Mouse (Mus musculus): ENCODE measurements around the gene Tacr1.
A peak's percentile ranks its signal among the peaks of the same experiment; 100 is the strongest.
"Not testable (repeated sequence)": the region's sequence is repeated elsewhere in the genome, so short reads cannot be mapped to it uniquely, and the experiment has no call there.

Gene Tacr1

DNA sequence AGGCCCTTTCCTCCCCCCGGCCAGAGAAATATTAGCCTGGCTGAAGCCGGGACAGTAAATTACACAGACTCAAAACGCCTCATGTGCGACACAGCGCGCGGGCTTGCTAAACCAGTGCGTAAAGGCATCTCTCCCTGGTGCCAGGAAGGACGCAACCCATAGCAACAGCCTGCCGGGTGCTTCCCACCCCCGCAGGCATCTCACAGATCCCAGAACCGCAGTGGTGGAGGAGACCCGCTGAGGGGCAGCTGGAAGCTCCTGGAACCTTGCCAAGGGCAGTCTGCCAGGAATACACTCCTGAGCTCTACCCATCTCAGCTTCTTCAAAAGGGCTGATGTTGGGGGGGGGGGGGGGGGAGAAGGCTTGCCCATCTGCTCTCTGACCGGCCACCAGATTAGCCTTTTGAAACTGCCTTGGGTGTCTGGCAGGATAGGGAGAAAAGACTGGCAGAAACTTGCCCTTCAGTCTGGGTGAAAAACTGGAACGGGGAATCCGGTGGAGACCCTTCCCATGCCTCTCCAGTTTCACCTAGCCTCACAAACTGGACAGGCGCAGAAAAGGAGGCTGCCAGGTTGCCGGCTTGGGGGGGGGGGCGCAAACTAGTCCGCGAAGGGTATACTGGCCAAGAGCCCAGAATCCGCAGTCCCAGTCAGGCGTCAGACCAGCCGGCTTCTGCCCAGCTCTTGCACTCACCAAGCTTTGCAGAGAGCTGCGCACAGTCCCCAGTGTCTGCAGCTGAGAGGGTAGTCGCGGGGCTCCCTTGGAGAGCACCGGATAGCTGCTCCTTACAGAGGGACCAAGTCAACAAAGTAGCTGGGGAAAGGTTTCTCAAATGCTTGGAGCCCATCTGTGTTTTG lies at the start of gene Tacr1:
Gene Tacr1 (plus strand): TSS at position 740 of the 857 bp plus-strand sequence.
- no peak for DNase-seq

DNA sequence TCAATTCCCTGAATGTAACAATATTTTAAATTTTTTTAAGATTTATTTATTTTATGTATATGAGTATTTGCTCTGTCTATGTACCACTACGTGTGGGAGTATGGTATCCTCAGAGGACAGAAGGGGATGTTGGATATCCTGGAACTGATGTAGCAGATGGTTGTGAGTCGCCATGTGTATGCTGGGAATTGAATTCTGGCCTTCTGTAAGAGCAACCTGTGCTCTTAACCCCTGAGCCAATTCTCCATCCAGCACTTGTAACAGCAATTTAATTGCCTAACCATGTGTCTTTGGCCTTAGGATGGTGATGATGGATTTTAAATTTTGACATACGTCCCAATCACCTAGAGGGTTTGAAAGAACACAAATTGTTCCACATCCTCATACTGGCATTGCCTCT lies 26.0 kb upstream of the Tacr1 start:
- no peak for DNase-seq

DNA sequence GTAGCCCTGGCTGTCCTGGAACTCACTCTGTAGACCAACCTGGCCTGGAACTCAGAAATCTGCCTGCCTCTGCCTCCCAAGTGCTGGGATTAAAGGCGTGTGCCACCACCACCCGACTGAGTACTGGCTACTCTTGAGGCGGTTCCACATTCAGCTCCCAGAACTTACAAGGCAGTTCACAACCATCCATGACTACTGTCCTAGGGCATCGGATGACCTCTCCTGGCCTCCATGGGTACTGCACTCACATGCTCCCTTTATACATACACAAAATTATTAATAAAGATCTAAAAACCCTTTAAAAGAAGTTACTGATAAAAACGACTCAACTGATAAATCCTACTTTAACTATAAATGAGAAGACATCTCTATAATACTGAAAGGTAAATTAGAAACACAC lies 18.6 kb upstream of the Tacr1 start:
- DNase-seq, result no peak

DNA sequence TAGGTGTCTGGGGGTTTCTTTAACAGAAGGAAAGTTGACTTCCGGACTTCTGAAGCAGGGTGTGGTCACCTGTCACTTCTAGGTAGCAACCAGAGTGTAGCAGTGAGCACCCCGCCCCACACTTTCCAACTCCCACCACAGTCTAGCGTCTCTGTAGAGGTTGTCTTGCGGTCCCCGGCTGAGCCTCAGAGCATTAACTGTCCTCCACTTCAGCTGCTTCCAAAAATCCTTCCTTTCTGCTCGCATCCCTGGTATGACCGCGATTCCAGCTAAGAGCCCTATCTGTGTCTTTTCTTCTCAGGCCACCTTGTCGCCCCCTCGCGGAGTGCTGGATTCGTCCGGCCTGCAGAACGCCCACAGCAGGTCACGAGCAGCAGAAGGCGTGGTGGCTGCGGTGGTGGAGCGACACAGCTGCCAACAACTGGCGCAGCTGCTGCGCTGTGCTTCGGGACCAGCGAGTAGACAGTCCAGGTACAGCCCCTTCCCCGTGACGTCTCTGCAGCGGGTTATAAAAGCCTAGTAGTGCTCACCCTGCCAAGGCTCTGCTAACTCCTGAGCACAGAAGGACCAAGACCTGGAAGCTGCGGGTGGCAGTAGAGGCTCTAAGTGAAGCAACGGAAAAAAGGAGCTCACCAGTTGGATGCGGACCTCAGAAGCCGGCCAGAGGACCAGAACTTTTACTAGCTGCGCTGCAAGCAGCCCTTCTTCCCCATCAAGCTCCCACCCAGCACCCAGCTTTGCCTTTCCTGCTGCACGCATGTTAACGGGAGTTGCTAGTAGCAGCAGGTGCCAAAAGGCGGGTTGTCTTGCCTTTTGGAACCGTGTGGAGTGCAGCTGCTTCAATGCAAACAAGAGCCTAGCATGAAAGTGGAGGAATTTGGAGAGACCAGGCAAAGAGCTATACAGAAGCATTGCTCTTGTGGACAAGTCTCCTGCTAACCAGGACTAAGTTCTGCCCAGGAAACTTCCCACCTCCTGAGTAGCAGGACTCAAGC lies 664 bp downstream of the Tacr1 start:
- peak; percentile 37 for DNase-seq

DNA sequence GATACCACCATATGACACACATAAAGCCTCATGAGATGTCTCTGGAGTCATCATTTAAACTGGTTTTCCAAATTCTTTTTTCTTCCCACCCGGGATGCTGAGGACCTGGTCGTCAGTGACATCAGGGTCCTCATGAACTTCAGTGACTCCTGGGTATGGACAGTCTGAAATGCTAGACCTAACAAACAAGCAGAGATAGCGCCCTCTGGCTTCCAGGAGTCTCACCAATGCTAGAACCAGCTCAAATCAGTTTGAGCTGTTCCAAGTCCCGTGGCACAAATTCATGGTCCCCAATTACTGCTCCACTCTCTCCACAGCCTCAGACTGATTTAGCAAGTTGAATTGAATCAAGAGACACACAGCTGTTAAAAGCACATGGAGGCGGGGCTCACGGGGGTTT lies 16.2 kb downstream of the Tacr1 start:
- peak; percentile 6 for DNase-seq

DNA sequence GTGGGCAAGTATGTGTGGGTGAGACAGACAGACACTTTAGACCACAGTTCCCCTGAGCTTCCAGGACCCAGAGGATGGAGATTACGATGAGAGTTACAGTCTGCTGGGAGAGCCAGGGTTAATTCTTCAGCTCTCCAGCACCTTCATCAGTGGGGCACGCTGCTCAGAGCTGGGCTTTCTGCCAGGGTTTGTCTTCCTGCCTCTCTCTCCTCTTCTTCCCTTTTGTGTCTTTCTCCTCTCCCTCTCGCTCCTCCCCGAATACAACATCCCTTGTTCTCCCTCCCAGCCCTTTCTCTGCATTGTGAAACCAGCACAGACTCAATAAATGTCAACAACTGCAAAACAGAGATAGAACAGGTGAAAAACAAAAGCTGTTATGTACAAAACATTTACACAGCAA lies 18.1 kb downstream of the Tacr1 start:
- DNase-seq, result no peak

DNA sequence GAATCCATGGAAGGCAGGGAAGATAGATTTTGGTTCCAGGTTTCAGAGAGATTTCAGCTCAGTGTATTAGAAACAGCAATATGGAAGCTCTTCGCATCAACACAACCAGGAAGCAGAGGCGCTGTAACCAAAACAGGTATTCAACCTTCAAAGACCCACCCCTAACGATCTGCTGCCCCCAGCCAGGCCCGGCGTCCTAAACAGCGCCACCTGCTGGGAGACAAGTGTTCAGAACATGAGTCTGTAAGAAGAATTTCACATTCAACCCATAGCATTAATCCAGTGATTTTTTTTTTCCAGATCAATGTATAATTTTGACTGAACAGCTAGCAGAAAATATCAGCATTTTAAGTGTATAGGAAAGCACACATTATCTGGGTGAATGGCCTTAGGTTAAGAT lies 26.8 kb downstream of the Tacr1 start:
- DNase-seq, result no peak

DNA sequence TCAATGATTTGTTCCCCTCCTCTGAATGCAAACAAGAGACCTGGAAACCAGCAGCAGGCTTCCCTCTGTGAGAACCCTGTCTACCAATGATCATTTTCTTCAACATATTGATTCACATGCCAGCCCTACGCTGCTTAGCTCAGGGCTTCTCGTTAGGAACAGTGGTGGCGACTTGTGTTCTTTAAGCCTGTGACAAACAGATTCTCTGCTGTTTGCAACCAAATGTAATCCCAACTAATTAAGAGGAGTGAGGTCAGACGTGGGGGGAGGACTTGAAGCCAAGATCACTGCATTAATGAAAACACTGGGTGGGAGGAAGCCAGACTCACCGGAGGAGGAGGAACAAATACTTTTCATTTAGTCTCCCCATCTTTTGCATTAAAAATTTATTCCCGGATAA lies 27.6 kb downstream of the Tacr1 start:
- DNase-seq, result no peak

DNA sequence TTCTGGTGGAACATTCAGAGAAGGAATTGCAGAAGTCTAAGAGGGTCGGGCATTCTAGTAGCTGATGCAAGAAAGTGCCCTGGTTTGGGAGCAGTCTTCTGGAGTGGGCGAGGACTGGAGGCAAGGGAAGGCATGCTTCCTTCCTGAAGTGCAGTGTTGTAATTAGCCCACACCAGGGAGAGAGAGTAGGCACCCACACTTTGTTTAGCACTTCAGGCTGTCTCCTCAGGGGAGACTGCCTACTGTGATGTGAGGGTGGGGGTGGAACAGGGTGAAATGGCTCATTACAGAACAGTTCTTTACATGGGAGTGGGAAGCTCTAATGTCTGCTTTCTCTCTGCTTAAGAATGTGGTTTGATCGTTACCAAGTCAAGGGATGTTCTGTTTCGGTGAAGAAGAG lies 35.0 kb downstream of the Tacr1 start:
- DNase-seq, result no peak

DNA sequence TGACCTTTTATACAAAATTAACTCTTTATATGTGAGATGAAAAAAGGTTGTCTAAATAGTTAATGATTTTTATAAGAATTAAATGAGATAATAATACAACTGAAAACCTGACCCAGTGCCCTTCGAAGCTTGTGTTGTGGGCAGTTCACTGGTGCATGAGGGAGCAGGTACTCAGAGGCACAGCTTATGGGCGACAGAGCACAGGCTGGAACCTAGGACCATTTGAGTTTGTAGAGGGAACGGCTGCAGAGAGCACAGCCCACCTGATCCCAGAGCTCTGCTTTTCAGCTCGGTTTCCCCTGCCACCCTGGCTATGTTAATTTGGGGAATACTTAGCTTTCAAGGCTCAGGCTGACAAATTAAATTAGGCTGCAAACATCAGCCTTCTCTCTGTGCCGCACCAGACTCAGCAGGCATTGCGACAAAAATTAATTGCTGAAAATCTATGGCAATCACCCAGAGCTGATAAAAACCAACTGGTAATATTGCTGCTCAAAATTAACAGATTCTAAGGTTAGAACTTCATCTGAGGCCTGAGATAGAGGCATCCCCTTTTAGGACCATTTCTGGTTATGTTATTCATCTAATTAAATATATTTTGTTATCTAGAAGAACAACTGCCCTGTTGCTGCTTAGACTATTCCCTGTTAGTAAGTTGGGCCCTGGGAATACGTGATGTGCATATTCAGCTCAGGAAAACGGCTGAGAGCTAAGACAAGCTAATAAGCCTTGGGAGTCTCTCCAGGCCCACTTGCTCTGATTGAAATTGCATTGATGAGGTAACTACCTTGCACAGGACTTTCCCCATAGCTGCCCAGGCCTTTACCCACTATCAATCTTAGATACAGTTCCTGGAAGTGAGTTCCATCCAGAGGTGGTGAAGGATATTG lies 50.3 kb downstream of the Tacr1 start:
- DNase-seq, result not testable (repeated sequence)

DNA sequence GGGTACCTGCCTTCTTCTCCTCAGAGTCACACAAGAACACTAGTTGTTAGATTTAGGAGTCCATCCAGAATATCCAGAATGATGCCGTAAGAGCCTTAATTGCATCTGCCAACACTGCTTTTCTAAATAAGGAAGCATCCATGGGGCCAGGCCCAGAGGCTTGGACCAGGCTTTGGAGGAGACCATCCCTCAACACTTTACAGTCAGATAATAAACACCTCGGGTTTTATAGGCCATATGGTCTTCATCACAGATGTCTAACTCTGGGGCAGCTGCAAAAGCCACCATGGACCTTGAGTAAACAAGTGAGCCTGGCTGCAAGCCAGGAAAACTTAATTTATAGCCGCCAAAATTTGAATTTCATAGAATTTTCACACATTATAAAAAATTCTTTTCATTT lies 53.1 kb downstream of the Tacr1 start:
- no peak for DNase-seq

DNA sequence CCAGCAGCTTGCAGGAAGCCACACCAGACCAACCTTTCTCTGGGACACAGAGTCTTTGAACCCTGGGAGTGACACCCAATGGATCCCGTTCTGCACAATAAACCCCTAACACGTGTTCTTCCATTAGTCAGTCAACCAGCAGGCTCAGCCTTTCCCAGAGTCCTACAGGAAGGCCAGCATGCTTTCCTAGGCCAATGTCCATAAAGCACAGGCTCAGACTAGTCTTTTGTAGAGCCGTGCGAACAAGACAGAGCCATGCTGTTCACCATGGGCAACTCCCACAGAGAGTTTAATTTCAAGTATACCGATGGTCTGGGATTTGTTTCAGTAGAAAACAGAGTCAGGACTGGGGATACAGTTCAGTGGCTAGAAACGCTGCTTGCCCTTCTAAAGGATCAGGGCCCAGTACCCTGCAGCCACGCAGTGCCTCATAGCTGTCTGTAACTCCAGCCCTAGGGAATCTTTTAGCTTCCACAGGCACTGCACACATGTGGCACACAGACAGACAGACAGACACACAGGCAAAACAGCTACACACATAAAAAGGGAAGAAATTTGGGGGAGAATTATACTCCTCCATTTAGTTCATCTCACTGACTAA lies 55.1 kb downstream of the Tacr1 start:
- DNase-seq, result no peak

DNA sequence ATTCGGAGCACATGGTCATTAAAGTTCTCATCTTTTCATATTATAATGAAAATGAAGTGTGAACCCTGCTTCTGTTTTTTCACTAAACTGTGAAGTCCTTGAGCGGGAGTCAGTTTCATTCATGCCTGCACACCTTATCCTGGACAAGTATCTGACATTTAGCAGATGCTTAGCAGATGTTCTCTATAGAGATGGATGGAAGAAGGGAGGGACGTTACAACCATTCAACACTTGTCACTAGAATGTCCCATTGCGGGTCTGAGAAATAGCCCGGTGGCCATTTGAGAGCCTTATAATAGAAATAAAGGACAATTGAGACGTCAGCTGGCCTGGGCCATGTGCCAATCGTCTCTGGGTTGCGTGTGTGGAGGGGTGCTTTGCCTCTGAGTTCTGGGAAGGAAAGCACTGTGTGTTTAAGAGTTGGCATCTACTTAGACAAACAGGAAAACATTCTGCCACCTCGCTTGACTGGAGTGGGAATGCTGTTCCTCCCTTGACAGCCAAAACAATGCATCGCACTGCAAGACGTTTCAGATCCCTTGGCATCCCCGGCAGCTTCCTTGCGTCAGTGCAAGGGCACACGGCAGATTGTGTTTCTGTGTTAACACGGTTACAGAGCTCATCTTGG lies 56.7 kb downstream of the Tacr1 start:
- DNase-seq, result no peak

DNA sequence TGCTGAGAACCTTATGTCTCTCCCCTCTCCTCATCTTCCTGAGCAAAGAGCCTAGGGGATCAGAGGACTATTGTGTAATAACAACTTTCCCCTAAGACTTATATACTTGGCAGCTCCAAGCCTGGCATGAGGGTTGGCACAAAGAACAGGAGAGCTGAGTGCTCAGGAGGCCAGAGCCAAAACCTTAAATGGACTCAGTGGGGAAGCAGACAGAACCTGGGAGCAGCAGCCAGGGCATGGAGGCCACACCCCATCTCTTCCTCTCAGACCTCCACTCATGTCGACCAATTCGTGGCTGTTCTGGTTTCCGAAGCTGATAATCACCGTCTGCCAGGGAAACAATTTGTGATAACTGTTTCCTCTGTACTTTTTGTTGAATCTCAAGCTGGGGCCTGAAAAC lies 61.0 kb downstream of the Tacr1 start:
- peak; percentile 13 for DNase-seq

DNA sequence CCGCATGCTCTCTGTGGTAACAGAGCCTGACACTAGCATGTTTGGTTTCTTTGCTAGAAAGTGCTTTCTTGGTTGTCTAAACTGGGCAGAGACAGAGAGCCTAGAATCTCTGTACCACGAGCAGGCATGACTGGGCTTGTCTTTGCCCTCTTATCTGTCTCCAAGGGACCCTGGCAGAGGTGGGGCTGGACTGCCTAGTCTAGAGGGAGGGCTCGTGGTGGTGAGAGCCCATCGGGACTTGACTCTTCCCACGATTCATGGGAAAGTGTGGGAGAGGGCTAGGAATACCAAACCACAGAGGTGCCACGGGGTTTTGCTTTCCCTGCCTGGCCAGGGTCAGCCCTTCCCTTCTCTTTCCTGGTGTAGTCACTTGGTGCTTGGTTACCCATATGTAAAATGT lies 72.3 kb downstream of the Tacr1 start:
- DNase-seq, result peak; percentile 2

DNA sequence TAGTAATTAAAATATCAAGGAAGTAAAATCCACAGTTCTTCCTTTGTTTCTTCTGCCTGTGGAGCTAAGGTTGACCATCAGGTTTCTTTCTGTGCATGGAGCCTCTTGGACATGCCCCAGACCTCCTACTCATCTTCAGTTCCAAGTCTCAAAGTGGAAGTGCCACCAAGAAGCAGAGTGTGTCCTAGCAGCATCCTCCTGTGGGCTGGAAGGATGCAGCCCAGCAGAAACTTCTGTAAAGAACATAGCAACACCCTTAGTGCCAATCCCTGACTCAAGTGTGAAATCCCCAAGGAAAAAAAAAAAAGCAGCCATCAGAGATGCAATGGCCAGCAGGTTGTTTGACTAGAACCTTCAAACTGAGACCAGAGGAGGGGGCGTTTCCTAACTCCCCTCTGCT lies 81.7 kb downstream of the Tacr1 start:
- no peak for DNase-seq

DNA sequence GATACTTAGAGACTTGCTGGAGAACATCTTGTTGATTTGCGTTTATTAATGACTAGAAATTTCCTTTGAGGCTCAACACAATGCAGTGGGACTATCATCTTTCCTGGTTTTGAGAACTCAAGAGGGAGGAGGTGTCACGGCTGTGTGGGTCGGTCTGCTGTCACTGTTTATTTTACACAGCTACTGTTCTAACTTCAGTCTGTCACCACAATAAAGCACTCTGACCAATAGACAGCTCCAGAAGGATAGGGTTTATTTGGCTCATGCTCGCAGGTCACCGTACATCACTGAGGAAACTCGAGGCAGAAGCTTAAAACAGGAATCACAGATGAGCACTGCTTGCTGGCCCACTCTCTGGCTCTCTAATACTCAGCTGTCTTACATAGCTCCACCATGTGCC lies 92.3 kb downstream of the Tacr1 start:
- DNase-seq, result no peak

DNA sequence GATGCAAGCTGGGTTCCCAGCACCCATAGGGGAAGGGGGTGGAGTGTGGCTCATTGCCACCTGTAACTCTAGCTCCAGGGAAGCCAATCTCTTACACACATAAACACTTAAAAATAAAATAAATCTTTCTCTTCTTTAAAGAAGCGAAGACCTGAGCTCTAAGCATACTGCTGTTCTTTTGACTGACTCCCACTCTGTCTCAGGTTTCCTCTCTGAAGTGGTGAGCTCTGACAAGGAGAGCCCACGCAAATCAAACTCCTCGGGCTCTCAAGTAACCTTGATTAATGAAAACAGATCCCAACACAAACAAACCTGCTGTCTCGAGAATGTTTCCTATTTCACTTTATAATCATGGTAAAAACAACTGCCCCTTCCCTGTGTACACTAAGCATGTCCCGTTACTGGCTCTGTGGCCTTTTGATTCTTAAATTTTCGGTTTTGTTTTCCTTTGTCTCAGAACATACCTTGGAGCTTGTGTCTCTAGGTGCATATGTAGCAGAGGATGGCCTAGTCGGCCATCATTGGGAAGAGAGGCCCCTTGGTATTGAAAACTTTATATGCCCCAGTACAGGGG lies 108.8 kb downstream of the Tacr1 start:
- DNase-seq, result no peak

DNA sequence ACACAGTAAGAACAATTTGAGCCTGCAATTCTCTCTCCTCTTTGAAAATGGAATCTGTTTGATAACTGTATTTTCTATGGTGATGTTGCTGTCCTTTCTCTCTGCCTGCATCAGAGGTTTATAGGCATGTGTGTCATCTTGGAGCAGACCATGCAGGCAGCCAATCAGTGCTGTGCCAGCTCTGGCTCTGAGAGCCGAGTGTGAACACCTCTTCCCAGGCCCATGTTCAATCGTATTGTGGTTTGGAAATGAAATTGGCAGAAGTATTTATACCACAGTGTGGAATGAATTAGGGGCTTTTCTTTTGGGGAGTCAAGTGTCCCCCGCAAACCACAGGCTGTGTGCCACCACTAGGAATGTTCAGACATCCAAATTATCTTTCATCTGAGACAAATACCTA lies 117.5 kb downstream of the Tacr1 start:
- DNase-seq, result no peak

DNA sequence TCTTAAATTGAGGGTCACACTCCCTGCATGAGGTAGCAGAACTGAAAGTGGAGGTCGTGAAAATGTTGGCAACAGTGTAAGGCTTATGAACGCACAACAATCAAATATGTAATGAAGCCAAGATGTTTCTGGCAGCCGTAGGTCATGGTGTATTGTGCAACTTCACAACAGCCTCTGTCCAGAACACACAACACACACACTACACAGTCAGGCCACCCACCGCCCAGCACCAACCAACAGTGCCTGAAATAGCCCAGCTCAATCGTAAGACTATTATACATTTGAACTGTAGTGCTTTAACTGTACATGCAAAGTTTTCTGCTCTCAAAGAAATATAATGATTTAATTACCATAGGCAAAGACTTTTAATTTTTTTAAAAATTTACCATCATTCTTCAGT lies 120.4 kb downstream of the Tacr1 start:
- peak; percentile 2 for DNase-seq

DNA sequence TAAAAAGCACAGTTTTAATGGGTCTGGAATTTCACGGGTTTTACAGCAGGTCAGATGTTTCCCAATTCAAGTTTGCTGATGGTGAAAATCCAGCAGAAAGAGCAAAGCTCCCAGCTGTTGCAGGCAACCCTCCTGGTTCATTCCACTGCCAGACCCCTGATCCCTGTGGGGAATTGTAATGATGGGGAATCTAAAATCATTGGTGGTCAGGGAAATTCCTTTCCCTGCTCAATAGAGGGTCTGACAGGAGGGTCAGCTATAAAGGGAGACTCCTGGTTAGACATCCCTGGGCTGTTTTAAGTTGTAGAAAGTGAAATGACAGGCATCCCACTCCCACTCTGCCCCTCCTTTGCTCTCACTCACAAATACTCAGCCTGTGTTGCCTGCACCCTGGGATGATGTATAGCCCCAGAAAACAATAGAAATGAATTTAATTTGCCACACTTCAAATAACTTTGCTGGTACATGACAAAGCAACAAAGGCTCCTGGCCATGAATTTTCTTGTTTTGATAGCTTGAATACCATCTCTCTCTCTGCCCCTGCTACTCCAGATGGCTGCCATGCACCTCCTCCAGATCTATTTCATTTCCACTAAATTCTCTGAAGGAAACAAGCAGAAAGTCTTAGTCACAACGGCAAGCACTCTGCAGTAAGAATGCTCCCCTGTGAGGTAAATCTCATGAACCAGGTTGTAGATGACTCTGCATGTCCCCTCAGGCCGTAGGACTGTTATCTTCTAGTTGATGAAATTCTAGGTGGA lies 123.2 kb downstream of the Tacr1 start:
- DNase-seq, result no peak

Data from lung, postnatal 36 days (tissue).